Mouse (Mus musculus) layer of hippocampus, postnatal 25 days (tissue): ENCODE results near the gene Cadm3. TPM values are rescaled to one million over a fixed set of nuclear protein-coding genes. Genes with fewer than 3 reads are reported as not detected.
A peak's percentile ranks its signal among the peaks of the same experiment; 100 is the strongest.

Experiments used
- DNase-seq, 2 experiments: peaks; one replicate each; pipeline ENCODE4 v3.0.0; 2022; ENCODE audit warnings: mixed read lengths in 2 of 2, low spot score in 1 of 2; ENCODE audit errors: extremely low spot score in 1 of 2
- total RNA-seq, 2 experiments: library from RNA; stranded (reverse); gene quantifications; 2 replicates each; pipeline ENCODE4 v1.2.3; 2021

The Cadm3 gene
- 100 to 1,000 TPM; 362 to 370 TPM for total RNA-seq

- peak; percentile 76 to 79 for DNase-seq
Observed at GRCm38 (mm10) chr1:173367356-173368046, at the start of gene Cadm3. Gene Cadm3, minus strand, starts transcription at chr1:173367695.

GRCm38 (mm10) chr1:173414631-173415030 is 47.1 kb upstream of the Cadm3 start:
- no peak for DNase-seq

GRCm38 (mm10) chr1:173411863-173412262 is 44.4 kb upstream of the Cadm3 start:
- no peak for DNase-seq

DNA sequence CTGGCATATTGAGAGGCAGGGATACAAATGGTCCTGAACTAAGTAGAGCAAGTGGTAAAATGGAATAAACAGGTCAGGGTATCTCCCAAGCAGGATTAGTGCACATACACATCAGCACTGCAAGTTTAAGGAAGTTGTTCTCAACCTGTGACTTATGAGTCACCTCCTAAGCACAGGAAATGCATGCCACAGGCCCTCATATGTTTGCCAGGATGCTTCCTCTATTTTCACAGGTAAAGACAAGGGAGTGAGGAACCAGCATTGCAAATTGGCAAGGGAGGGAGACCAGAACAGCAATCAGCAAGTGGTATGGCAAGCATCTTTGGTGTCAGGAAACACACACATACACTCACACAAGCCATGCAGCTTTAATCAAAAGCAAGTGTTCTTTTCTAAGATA is 41.6 kb upstream of the Cadm3 start:
- DNase-seq = no peak

DNA sequence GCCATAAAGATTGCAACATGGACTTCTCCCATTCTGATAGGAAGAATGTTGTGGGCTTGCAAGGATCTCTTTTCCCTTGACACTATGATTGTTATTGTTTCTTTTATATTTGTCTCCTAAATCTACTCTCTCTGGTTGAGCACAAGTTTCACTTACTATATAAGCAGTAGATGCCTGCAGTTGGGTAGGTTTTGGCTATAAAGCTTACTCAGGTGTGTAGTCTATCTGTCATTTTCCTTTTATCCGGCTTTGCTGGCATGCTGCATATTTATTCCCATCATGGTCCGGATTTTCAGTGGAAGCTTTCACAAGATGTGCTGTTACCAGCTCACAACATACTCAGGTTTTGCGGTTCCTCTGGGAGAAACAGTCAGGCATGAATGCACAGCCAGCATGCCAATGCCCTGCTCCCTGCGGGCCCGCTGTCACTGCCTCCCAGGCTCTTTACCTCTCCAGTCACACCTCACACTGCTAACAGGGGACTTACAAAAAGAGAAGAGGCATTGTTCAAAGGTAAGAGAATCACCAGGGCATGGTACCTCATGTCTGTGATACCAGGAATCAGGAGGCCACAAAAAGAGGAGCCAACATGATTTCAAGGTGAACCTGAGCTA is 37.3 kb upstream of the Cadm3 start:
- DNase-seq = no peak

GRCm38 (mm10) chr1:173398323-173398970 is 31.0 kb upstream of the Cadm3 start:
- peak; percentile 68 to 96 for DNase-seq

GRCm38 (mm10) chr1:173391754-173392153 is 24.3 kb upstream of the Cadm3 start:
- no peak for DNase-seq

DNA sequence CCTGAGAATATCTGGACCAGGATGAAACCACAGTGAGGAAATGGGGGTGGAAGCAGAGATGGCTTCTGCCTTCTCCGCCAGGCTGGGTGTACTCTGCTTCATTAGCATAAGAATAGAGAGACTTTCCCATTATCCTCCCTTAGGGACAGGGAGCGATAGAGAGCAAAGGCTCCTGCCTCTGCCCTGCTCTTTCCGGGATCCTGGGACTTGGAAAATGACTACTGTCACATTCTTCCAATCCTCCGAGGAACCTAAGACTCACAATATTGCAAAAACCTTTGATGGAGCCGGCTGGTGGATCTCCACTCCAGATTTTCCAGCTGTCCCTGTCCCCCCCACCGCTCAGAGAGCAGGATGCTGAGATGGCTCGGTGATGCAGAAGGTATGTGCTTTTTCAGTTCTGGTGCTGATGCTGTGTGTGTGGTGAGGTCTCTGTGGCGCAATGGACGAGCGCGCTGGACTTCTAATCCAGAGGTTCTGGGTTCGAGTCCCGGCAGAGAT is 22.5 kb upstream of the Cadm3 start:
- peak; percentile 90 to 92 for DNase-seq

GRCm38 (mm10) chr1:173389431-173389830 is 21.9 kb upstream of the Cadm3 start:
- DNase-seq = no peak

DNA sequence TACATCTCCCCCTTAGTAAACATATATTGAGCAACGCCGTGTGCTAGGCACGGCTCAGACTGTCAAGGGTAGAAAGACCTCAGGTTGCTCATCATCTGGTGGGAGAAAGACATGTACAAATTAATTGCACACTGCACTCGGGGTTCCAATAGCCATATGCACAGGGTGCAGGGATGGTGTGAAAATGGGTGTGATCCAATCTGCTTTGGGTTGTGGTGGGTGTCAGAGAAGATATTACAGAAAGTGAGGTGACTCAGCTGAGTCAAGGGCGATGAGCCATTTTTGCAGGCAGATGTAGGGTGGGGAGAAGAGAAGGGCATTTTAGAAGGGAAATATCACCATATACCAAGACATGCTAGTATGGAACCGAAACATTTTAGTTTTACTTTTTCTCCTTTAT is 13.9 kb upstream of the Cadm3 start:
- DNase-seq = no peak

- DNase-seq = peak; percentile 43 to 75
Observed at GRCm38 (mm10) chr1:173377380-173378112, 10.1 kb upstream of the Cadm3 start.

DNA sequence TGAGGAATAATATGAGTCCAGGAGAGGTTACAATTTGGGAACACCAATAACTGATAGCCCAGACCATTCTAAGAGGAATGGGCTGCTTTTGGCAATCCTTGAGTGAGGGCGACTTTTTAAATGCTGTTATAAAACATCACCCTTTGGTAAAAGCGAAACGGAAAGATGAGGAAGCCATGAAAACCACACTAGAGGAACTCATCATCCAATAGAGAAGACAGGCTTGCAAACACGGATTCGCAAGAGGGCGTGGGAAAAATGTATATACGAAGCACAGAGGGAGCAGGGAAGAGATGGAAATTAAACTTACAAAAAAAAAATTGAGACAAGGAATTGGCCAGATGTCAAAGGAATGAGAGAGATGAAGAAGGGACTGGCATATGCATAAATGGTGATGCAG is 6.5 kb upstream of the Cadm3 start:
- no peak for DNase-seq

- no peak for DNase-seq
Observed at GRCm38 (mm10) chr1:173371586-173371985, 4.1 kb upstream of the Cadm3 start.

- DNase-seq = no peak
Observed at GRCm38 (mm10) chr1:173370456-173370855, 3.0 kb upstream of the Cadm3 start.

GRCm38 (mm10) chr1:173369611-173370010 is 2.1 kb upstream of the Cadm3 start:
- no peak for DNase-seq

DNA sequence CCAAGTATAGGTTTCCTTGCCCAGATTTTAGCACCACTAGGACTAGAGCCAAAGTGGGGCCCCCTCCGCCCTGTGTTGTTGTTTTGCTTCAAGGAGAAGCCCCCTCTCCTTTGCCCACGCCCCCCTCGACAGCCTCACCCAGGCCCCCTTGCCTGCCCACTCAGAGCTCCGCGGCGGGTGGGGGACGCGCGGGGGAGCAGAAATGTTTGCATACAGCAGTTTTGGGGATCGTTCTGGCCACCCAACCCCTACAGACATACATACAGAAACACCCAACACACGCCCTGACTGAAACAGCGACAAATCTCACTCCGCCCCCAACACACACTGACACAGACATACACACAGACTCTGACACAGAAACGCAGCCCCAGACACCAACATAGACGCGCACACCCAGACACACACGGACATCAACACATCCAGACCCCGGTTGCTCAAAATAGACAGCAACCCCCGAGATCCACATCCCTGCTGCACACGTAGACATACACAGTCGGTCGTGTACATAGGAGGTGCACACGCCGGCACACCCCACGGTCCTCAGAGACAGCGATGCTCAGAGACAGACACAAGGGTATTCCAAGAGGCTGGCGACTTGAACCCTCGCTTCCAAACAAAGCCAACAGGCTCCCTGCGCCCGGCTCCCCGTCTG is 667 bp downstream of the Cadm3 start:
- peak; percentile 35 for DNase-seq

DNA sequence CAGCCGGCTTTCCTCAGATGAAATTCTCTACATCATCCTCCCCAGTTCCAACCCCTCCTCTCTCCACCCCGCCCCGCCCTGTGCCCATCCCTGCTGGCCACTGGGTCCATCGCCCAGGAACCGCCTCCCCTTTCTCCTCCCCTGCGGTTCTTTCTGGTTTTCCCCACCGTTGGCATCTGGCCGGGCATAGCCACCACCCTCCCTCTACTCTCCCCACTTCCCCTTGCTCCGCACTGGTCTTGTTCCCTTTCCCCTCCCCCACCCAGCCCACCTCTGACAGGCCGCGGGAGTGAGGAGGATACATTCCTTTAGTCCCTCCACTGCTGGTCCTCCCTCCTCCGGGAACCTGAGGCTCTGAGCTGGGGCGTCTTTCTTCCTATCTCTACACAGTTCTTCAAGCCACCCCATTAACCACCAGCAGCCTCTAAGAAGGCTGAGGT is 1.5 kb downstream of the Cadm3 start:
- no peak for DNase-seq

GRCm38 (mm10) chr1:173364125-173364800 is 3.2 kb downstream of the Cadm3 start:
- DNase-seq = no peak

DNA sequence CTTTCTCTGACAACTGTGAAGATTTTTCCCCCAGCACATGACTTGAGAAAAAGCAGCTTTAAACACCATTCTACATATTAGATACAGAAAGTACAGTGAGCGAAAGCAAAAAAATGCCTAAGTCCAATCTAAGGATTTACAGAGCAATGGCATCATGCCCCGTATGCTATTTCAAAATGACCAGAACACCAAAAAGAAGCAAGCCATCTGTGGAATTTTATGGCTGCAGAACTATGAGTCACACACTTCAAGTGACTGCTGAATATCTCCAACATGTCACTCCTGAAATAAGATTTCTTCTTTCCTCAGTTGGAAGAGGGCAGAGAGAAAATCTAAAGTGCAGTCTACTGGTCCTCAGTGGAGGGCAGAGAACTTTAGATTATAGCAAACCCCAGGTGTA is 4.1 kb downstream of the Cadm3 start:
- no peak for DNase-seq

GRCm38 (mm10) chr1:173361651-173362050 is 5.8 kb downstream of the Cadm3 start:
- DNase-seq = no peak
